Mouse (Mus musculus): ENCODE data around the gene Usp6nl. TPM values are rescaled to one million over a fixed set of nuclear protein-coding genes. Genes with fewer than 3 reads are reported as not detected.

The Usp6nl gene
- total RNA-seq, 4 experiments from 2014 or later, result 16.9 to 20.8 (median 18.3) TPM

DNA sequence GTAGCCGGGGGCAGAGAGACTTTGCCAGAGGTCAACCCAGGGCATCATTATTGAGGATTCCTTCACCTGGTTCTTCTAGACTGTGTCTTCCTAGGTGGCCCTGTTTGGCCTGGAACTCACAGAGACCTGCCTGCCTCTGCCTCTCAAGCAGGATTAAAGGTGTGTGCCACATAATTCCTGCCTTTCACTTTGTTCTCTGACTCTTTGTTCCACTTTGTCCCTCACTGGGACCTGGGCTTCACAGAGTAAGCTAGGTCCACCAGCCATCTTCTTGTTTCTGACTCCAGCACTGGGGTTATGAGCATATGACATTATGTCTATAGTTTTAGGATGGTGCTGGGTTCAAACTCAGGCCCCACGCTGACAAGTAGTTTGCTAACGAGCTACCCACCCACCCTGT lies 144.9 kb downstream of the Usp6nl start:
- no peak for DNase-seq (ENCODE audit: low spot score in 2 of 2)

DNA sequence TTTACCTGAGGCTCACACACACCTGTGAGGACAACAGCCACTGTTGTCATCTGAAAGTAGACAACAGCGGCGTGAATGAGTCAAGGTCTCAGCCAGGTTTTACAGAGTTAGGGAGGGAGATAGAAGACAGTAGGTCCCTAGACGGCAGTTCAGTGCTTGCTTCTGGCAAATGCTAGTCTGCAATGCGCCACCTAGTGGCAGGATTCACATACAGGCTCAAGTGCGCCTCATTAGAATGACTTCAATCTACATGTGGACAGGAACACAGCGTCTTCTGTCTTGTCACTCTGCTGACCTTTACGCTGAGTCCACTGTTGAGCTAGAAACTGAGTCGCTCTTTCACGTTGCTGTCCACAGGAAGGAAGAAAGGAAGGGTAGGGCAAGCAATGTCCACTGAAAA lies 146.7 kb downstream of the Usp6nl start:
- DNase-seq (ENCODE audit: low spot score in 2 of 2), result peak in 1 of 2 experiments; percentile 32

DNA sequence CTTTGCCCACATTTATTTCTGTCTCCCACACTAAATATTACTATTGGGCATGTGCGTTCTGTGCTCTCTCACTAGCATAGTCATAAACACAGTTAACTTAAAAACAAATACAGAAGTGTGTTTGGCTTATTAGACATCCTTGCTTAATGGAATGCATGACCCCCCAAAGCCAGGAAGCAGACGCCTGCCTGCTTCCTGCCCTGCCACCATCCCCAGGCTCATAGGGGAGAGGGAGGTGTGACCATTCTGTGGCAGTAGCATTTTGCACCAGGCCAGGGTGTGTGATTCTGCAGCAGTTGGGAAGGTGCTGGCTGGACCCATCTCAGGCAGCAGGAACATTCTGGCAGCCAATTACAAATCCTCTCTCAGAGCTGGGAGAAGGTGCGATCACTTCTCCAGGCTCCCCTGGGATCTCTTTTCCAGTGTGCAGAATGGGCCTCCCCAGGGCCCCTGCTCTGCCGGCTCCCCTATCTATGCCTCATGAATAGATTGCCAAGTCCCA lies 148.7 kb downstream of the Usp6nl start:
- no peak for DNase-seq (ENCODE audit: low spot score in 2 of 2)

DNA sequence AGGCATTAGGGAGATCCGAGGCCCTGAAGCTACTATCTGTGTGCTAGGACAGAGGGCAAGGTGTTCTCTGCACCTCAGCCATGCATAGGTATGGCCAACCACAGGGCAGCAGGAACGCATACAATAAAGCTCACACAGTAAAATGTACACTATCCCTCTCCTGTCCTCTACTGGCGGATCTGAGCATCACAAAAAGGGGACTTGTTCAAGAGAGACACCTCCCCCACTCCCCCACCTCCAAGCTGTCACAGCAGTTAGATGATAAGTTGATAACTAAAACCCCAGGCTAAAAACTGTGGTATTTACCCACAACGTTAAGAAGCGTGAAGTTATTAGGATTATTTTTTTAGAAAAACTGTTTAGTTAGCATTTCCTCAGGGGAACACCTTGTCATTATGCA lies 151.4 kb downstream of the Usp6nl start:
- no peak for DNase-seq (ENCODE audit: low spot score in 2 of 2)

DNA sequence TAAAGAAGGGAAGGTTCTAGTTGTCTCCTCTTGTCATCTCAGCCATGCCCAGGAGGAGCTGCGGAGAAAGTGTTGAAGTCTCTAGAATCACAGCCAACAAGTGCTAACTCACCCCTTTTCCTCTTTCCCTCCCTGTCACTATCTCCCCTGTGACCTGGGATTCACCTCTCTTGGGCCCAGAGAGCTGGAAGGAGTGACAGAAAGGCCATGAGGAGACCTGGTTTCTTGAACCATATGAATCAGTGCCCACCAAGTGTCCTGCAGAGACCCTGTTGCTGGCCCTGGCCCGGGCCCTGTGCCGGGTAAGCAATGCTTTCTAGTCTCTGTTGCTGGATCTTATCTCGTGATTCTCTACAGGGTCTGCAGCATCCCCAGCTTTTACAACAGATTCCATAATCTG lies 155.4 kb downstream of the Usp6nl start:
- no peak for DNase-seq (ENCODE audit: low spot score in 2 of 2)

DNA sequence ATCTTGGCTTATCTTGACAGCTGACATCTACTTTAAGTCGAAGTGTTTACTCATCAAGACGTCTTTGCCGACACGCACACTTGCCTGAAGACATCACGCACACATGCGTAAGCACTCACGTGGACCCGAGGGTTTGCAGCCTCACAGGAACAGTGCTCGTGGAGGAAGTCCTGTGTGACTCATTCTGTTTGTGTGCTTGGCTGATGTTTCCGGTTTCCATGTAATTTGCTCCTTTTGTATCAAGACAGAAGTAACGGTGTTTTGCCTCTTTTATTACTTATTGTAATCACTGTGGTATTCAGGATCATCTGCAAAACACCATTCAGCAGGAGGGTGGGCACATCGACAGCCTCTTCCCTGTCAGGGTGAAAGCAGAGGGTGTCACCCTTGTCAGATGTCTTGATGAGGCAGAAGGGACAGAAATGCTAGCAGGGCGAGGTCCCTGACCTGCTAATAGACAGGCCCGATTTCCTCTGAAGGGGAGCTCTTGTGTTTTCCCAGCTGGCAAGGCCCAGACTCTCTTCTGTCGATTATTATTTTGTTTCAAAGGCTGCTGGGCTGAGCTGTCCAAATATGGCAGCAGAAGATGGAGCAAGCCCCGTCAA lies 156.0 kb downstream of the Usp6nl start:
- no peak for DNase-seq (ENCODE audit: low spot score in 2 of 2)

DNA sequence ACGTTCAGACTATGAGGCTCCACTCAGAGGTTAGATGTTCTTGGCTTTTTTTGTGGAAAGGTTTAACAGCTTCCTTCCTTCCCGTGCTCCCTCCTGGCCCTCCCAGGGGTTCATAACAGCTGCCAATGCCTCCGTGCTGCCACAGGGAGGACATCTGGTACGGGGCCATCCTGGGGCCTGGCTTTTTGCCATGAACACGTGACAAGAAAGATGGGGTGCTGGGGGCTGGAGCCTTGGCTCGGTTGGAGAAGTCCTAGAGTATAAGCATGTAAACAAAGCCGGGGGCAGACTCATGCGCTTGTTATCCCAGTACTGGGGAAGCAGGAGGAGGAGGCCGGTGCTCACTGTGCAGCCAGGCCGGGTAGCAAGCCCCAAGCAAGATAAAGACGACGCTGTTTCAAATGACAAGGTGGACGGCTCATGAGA lies 156.5 kb downstream of the Usp6nl start:
- DNase-seq (ENCODE audit: low spot score in 2 of 2), result no peak

DNA sequence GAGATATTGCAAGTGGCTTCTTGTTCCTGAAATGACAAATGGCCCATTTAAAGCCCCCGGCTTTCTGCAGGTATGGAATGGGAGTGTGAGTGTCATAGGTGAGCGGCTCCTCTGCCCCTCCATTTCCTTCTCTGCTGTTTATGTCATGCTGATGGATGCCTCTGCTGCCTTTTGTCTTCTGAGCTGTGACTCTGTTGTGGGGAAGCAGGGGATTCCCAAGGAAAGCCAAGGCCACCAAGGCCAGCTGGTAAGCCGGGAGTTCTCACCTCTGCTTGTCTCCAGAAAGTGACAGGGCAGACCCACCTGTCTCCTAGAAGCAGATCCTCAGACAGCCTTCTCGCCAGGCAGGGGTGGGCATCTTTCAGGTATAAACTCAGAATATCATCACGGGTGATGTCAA lies 157.2 kb downstream of the Usp6nl start:
- DNase-seq (ENCODE audit: low spot score in 2 of 2), result no peak

DNA sequence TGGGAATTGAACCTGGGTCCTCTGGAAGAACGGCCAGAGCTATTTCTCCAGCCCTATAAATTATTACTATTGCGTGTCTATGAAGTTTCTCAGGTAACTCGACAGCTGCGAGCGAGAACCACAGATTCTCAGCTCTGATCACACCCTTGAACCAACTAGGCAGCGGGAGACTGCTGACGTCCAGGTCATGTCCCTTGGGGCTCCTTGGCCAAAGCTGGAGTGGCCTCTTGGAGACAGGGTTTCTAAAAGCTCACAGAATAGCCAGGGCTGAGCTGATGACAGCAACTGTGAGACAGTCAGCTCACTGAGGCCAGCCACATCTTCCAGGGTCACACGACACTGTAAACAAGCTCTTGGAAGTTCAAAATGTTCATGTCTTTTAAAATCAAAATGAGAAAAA lies 159.5 kb downstream of the Usp6nl start:
- DNase-seq (ENCODE audit: low spot score in 2 of 2), result no peak

DNA sequence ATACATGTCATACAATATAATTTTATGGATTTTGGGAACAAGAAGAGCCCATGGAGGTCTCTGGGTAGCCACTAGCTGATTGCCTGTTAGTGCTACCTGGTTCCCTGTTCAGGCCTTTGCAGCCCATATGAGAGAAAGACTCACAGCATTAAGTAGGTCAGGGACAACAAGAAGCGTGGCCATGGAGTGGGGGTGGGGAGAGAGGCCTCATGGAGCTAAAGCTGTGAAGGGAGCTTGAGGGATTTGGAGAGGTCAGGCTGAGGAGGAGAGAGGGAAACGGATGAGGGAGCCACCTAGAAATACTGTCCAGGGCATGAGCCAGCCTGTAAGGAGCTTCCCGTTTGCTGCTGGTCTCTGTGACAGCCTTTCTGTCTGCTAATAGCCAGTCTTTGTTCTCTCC lies 159.9 kb downstream of the Usp6nl start:
- no peak for DNase-seq (ENCODE audit: low spot score in 2 of 2)

DNA sequence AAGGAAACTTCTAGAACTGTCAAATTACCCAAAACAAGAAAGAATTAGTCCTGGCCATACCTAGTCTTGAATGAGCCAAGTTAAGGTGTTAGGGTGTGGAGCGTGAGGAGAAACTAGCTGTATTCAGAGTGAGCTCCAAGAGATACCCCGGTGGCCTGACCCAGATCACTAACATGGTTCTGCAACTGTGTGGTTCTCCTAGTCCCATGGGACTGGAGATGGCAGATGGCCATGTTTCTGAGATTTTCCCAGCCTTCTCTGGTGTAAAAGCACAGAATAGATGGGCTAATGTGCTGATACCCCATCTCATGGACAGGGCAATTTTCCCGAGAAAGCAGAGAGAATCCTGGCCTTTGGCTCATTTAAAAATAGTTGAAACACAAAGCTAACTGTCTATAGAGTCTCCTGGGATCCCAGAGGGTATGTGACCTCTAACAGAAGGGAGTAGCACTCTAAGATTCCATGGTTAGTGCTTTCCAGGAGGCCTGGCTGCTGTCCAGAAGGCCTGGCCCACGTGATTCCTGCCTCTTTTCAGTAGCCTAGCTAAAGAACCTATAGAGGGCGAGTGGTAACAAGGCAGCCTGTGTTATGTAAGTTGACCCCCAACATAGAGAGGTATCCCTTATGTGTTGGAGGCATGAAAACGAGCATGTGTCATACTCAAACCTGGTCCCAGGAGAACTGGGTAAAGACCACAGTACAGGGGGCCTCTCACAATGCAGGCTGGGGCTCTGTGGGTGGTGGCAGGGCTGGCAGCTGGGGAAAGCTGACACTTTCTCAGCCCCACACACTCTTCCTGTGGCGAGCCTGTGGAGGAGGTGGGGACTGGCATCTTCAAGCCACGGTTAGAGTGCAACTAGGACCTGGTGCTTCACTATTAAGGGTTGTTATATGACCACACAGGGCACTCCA lies 160.9 kb downstream of the Usp6nl start:
- no peak for DNase-seq (ENCODE audit: low spot score in 2 of 2)

DNA sequence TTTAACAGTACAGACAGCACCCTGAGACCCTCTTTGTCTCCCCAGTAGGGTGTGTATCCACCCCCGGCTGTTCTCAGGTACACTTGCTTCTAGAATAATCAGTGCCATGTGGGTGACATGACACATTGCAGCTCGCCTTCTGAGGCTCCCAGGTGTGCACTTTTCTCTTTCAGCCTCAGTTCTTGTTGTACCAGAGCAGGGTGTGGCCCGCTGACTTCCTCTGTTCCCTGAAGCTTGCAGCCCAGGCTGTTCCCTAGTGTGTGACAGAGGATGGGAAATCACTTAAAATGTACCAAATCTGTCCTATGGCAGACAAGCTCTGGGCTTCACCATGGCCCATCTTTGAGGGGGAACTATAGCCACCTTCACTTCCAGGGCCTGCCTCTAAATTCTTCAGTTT lies 161.7 kb downstream of the Usp6nl start:
- no peak for DNase-seq (ENCODE audit: low spot score in 2 of 2)

DNA sequence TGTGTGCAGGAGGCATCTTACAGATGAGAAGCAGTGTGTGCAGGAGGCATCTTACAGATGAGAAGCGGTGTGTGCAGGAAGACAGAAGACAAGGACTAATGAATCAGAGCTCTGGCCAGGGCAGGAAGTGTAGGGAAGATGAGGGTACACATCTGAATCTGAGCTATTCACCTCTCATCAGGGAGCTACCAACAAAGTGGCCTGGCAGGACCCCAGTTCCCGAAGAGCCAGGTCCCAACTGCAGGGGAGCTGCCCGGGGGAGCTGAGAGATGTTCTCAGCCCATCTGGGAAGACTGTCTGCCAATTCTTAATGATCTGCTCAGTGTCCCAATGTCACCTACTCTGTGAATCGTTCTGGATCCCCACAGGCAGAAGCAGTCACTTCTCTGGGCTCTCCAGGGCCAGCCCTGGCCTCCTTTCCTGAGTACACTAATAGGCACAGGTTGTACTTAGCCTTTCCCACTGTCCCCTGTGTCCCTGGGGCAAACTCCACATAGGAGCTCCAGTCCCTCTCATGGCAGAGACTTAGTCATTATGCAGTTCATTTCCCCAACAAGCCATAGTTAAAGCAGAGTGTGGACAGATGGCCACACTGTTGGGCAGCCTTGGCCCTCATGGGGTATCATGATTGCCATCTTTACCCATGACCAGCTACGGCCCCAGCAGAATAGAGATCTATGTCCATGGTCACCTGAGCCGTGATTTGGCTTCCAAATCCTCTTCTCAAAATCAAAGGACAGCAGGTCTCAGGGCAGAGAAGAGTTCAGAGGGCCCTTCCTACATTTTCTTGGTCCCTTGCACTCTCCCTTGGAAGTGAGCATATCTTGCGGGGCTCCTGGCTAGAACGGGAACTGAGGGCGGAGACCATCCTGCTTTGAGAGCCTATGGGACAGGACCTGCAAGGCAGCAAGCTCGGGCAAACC lies 165.4 kb downstream of the Usp6nl start:
- DNase-seq (ENCODE audit: low spot score in 2 of 2), result no peak

DNA sequence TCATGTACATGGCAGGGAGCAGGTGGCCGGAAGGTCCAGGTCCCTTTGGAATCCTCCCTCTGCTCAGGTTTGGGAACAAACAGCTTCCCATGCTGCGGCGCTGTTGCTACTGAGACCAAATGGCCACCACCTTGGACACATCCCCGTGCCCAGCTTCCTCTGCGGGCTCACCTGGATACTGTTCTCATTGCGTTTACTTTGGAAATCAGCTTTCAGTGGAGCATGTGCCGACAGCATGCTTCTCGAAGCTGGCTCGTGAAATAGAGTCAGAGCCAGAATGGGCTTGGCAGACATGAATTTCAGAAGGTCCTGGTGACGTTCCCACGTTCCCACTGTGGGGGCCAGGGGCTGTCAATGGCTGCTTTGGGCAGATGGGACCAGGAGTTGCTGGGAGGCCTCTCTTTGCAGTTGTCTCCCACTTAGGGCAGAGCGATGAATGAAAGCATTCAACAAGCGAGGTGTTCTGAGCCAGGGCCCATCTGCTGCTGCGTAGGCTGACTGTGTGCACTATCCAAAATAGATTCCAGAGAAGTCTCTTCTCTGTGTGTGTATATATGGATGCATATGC lies 166.1 kb downstream of the Usp6nl start:
- DNase-seq (ENCODE audit: low spot score in 2 of 2), result no peak

DNA sequence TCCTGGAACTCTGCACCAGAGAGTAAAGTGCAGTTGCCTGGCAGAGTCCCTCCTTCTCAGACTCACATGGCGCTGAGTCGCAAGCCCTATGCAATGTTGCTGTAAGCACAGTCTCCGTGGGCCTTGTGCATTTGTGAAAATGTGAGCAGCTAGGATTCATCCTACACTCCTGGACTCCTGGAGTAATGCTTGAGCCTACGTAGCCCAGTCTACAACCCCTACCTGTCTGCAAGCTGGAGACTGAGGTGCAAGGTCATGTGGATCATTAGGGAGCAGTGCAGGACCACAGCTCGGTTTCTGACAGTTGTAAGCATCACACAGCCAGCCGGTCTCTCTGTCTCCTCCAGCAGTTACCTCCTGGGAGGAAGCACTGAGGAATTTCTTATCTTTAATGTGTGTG lies 167.6 kb downstream of the Usp6nl start:
- DNase-seq (ENCODE audit: low spot score in 2 of 2), result no peak

DNA sequence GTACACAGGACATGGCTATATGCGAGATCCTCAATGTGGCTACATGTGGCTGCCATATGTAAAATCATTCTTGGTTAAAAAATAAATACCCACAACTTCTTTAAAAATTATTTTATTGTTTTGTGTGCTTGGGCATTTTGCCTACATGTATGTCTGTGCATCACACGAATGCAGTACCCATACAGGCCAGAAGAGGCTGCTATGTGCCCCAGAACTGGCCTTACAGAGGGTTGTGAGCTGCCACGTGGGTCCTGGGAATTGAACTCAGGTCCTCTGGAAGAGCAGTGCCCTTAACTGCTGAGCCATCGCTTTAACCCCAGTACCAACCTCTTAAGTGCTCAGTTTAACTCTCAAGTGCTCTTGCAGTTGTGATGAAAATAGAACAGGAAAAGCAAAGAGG lies 168.4 kb downstream of the Usp6nl start:
- DNase-seq (ENCODE audit: low spot score in 2 of 2), result no peak

DNA sequence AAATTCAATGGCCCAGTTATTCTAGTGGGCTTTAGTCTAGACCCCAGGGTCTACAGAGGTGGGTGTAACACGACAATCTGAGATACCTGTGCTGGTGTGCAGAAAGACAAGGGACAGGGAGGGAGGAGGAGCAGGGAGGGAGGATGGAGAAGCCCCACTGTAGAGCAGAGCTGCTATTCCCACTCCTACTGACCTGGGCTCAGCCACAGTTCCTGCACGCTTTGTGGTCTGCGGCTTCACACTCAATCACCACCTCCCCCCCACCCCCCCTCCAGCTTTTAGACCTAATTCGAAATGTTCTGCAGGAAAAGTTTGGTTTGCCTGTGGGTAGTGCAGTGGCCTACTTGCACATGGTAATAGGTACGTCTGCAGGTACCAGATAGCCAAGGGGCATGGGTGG lies 171.4 kb downstream of the Usp6nl start:
- no peak for DNase-seq (ENCODE audit: low spot score in 2 of 2)
